Mouse (Mus musculus): ENCODE measurements around the gene Spout1.
"Not testable (repeated sequence)": the region's sequence is repeated elsewhere in the genome, so short reads cannot be mapped to it uniquely, and the experiment has no call there.

The Spout1 gene

DNA sequence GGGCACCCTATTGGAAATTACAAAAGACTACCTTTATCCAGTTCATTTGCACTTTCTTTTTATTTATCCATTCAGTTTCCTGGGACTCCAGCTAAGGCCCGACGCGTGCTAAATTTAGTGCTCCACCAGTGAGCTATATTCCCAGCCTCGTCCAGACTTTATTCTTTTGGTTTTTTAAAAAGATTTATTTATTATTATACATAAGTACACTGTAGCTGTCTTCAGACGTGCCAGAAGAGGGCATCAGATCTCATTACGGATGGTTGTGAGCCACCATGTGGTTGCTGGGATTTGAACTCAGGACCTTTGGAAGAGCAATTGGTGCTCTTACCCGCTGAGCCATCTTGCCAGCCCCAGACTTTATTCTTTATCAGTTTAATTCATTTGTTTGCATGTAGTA is 452 bp upstream of the Spout1 start:
- DNase-seq (ENCODE audit: low spot score) = not testable (repeated sequence)

DNA sequence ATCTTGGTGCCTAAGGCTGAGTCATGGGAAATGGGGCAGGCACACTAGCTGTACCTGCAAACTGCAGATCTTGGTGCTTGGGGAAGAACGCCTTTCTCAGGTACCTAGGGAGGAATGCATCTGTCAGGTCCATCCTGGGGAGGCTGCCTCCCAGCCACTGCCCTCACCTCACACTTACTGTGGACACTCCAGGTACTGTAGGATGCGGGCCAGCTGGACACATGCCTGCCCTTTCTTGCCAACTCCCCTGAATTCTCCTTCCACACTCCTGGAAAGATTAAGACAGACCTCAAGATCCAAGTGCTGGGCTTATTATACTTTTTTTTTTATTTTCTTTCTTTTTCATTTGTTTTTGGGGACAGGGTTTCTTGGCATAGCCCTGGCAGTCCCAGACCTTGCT is 1.7 kb downstream of the Spout1 start:
- DNase-seq (ENCODE audit: low spot score) = no peak

DNA sequence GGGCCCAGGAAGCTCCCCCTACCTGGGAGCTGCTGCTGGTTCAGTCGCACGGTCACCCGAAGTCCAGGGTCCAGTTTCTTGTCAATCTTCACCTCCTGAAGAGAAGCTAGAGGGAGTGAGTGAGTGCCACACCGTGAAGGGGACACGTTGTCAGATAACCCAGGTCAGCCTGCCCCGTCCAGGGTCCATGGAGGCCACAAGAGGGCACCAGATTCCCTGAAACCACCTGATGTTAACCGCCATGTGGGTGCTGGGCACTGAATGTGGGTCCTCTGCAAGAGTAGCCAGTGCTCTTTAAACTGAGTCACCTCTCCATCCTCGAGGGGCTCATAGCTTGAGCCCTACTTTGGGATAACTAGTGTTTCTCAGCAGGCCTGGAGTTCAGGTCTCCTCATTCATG is 2.4 kb downstream of the Spout1 start:
- DNase-seq (ENCODE audit: low spot score) = no peak

DNA sequence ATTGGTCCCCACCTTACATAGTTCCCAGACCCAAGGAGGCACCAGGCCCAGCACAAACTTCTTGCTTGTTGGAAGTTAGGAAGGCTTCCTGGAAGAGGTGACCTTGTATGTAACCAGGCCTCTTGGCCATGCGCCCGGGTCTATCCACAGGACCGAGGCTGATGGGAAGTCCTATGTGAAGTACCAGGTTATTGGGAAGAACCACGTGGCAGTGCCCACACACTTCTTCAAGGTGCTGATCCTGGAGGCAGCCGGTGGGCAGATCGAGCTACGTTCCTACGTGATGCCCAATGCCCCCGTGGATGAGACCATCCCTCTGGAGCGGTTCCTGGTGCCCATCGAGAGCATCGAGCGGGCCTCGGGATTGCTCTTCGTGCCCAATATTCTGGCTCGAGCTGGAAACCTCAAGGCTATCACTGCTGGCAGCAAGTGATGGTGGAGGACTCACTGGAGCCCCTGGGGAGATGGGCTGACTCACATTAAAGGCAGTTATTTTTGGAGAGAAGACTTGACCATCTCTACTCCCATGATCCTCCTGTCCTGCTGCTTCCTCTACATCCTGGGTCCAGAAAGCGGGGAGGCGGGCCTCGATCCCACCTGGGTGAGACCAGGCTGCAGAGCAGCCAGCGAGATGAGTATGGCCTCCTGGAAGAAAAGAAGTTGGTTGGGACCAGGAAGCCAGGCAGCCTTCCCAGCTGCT is 4.6 kb downstream of the Spout1 start:
- no peak for DNase-seq (ENCODE audit: low spot score)

DNA sequence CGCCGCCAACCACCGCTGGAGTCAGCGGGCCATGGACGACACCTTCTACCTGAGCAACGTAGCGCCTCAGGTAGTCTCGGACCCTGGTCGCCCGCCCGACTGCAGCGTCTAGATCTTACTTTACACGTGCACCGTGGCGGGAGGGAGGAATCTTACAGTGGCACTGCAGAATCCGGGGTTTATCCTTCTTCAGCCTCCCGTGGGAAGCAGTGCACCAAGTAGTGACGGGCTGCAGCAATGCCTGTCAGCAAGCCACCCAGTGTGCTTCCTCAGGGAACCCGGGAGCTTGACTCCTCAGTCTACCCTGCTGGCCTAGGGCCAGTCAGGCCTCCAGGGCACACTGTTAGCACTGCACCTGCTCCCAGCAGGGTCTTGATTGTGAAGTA is 6.3 kb downstream of the Spout1 start:
- peak; percentile 26 for DNase-seq (ENCODE audit: low spot score)

DNA sequence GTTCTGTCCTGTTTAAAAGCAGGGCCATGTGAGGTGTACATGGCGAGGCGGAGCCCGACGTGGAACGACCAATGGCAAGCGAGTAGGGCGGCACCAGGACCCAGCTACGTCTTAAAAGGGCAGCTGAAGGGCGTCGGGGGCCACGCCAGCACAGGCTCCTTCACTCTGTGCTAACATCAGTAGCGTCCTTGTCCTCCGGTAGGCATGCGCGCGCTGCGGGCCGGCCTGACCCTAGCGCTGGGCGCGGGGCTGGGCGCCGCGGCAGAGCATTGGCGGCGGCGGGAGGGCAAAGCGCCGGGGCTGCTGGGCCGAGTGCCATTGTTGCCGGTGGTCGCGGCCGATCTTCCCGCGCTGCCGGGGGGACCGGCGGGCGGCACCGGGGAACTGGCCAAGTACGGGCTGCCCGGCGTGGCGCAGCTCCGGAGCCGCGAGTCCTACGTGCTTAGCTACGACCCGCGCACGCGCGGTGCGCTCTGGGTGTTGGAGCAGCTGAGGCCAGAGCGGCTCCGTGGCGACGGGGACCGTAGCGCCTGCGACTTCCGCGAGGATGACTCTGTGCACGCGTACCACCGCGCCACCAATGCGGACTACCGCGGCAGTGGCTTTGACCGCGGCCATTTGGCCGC is 6.8 kb downstream of the Spout1 start, which contains the start of gene Endog:
Gene Endog (plus strand): TSS at position 123 of the 626 bp plus-strand sequence.
- peak; percentile 87 for DNase-seq (ENCODE audit: low spot score)

DNA sequence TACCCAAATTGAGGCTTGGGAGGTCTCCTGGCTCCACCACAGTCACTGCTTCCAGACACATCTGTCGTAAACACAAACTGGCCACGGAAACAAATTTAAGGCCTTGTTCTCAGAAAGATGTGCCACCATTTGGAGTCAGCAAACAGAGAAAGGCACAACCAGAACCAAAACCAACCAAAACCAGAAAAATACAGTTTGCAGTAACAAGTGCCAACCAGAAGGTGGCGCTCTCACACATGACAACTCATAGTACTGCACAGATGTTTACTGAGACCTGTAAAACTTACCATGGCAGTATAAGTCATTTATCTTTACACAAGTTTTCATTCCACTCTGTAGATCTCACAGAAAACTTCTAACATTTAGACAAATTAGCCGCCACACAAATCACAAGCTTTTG is 11.6 kb downstream of the Spout1 start:
- no peak for DNase-seq (ENCODE audit: low spot score)

DNA sequence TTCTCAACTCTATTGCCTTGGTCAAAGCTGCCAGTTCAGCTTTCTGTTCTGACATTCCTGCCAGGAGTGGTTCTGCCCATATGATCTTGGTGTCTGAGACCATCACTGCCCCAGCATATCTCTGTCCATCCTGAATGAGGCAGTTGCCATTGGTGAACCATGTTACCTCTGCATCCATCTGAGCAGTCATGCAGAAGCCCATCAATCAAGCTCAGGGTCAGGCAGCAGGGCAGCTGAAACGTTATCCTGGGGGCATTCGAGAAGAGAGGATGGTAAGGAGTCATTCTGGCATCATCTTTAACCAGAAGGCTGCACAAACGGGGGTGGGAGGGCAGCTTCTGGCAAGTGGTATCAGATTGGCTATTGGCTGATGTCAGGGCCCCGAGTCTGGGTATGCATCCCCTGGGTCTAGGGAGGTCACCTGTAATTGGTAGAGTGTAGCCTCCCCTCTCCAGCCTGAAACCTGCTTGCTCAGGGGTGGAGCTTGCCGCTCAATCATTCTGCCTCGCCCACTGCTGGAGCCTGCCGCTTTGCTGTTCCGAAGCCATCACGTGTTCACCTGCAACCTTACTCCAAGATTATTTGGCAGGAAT is 13.8 kb downstream of the Spout1 start:
- no peak for DNase-seq (ENCODE audit: low spot score)

DNA sequence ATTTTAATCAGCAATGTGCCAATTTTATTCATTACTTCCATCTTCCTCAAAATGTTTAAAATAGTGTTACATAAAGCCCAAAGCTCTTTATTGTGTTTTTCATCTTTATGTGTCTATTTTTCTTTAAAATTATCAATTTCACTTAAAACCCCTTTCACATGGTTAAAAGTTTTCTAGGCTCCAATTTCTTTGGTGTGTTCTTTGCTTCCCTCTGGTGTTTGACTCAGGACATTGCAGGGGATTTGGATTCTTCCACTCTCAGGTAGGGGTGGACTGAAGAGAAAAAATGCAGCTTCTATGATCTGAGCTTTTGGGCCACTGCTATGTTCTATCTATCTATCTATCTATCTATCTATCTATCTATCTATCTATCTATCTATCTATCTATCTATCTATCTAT is 16.4 kb downstream of the Spout1 start:
- no peak for DNase-seq (ENCODE audit: low spot score)

DNA sequence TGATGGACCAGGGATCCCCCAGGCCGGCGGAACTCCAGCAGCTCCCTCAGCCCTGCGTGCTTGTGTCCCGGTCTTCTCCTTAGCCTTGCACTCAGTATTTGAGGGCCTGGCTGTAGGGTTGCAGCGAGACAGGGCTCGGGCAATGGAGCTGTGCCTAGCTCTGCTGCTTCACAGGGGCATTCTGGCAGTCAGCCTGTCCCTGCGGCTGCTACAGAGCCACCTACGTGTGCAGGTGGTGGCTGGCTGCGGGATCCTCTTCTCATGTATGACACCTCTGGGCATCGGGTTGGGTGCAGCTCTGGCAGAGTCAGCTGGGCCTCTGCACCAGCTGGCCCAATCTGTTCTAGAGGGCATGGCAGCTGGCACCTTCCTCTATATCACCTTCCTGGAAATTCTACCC is 18.4 kb downstream of the Spout1 start:
- not testable (repeated sequence) for DNase-seq (ENCODE audit: low spot score)

DNA sequence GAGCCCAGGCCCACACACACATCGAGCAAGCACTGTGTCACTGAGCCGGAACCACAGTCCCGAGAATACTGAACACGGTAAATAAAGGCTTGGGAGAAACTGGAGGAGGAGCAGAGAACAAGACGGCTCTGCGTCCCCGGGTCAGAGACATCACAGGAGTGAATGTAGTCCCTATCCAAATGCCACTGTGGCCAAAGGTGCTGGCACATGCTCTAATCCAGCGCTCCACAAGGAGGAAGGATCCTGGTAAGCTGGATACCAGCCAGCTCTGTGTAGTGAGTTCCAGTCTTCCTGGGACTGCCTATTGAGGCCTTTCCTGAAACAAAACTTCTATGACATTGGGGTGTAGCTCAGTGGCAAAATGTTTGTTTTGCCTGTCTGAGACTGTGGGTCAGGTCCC is 25.6 kb downstream of the Spout1 start:
- DNase-seq (ENCODE audit: low spot score) = no peak

DNA sequence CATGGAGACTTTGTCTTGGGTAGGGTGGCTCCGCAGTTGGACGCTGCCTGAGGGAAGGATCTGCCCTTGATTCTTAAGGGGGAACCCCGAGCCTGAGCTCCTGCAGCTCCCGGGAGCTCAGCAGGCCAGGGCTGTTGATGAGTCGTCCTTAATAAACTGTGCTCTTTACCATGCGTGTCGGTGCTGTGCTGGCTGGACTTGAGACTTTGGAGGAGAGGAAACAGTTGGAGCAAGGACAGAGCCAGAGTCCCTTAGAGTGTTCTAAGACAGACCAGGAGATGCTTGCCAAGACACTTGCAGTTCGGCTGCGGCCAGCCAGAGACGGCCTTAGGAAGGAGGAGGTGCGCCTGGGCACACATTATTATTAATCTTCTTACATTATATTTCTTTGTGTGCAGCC is 26.4 kb downstream of the Spout1 start:
- DNase-seq (ENCODE audit: low spot score) = no peak

DNA sequence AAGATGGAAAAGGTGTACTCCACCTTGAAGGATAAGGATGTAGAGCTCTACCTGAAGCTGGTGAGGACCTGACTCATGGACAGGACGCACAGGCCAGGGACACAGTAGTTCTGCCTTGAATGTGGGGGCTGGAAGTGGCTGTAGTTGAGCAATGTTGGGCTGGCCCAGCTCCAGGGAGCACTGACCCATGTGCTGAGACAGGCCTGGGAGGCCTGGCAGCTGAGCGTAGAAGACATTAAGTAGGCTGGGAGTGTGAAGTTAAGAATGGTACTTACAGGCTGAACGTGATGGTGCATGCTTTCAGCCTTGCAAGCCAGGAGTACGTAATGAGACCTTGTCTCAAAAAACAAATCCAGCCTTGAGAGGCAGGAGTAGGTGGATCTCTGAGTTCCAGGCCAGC is 30.8 kb downstream of the Spout1 start:
- no peak for DNase-seq (ENCODE audit: low spot score)

DNA sequence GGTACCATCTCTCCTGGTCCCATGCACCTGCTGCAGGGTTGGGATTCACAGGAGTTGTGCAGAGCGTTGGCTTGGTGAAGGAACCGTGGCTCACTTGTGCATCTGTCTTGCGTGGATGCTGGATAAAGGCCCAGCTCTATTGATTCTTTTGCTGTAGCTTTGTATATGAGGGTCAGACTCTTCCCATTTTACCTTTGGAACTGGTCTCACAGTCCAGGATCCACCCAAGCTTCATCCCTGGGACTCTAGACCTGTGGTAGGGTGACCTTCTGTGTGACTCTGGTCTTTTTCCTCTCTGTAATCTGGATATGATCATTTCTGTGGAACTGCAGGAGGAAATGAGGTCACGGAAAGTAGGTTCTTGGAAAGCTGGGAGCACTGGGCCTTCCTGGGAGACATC is 33.8 kb downstream of the Spout1 start:
- DNase-seq (ENCODE audit: low spot score) = no peak

DNA sequence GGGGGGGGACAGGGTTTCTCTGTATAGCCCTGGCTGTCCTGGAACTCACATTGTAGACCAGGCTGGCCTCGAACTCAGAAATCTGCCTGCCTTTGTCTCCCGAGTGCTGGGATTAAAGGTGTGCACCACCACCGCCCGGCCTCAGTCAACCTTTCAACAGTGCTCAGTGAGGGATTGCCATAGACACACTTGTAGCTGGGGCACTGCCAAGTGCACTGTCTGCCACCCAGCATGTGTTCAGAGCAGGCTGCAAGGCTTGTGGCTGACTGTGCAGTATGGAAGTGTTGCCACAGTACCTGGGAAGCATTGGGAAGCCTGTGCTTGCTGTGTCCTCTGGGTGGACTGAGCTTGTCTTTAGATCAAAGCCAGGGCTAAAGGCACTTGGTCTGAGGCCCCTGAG is 38.2 kb downstream of the Spout1 start:
- not testable (repeated sequence) for DNase-seq (ENCODE audit: low spot score)

DNA sequence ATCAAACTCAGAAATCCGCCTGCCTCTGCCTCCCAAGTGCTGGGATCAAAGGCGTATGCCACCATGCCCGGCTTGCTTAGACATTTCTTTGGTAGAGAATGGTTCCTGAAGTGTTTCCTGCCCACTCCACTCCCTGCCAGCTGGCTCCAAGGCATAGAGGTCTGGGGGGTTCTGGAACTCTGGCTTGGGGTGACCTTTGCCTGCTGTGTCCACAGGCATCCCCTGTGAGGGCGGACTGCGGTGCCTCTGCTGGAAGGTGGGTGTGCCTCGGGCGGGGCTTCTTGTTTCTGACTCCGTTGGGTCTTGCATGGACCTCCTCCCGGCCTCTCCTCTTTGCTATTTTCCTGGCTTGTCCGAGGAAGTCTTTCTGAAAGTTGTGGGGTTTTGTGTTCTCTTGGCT is 41.8 kb downstream of the Spout1 start:
- DNase-seq (ENCODE audit: low spot score) = no peak

DNA sequence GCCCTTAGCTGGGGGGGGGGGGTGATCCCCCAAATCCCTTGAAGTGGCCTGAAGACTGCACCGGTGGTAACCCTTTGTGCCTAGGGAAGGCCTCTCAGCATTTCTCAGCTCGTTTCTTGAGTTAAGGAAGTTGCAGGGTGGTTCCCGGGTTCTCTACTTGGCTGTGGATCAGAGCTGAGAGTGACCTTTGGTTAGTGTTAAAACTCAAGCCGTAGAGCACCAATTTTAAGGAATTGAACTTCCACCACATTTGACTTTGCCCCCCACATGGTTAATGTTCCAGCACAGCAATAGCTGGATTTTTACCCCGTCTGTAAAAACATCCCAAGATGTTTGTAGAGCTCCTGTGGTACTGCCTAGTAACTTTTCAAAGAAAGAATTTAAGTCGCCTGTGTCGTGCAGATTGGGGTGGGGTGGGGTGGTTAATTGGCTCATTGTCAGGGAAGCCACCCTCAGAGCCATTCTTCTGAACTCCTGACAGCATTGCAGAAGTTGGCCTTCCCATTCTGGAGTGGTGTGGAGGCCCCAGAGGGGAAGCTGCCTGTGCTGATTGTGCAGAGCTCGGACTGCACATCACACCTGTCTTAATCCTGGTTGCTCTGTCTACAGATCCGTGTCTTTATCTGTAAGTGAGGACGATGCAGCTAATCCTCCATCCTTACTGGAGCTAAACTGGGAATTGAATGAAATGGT is 43.2 kb downstream of the Spout1 start:
- DNase-seq (ENCODE audit: low spot score) = peak; percentile 63

DNA sequence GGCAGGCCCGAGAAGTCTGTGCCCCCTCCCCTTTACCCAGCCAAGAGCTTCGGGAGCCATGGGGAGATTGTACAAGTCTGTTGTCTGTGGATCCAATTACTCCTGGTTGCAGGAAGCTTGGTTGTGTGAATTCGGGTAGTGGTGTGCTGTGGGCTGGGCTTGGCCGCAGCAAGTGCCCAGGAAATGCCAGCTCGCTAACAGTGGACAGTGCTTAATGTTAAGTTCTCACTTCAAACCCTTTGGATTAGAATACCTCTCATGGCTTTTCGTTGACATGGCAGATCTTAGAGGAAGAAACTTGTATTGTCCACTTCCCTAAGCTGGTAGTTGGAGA is 43.9 kb downstream of the Spout1 start:
- no peak for DNase-seq (ENCODE audit: low spot score)

DNA sequence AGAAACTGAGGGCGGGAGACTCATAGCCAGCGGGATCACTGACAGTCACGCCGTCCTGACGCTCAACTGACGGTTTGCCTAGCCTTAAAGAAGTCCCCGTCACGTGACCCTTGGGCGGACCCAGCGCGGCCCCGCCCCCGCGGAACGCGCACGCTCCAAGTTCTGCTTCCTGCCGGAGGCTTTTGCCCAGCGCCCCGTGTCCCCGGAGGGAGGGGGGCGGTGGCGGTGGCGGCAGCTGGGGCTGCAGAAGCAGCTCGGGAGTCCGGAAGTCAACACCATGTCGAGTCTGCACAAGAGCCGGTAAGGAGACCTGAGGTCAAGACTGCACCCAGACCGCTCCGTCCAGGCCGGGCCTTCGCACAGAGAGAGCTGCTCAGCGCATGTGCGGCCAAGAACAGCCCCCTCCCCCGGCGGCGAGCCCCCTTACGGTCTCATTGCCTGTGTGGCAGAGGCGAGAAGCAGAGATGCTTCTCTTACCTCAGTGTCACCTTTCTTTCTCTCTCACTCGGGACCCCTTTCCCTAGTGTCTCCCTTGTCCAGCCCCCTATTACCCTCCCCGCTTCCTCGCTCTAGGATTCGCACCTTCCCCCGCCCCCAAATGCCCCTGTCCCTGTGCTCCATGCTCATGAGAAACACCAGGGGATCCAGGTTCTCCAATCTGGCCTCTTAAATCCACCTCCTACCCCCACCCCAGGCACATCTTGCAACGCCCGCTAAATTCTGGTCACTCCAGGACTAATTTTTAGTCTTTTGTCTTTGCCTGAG is 44.5 kb downstream of the Spout1 start, which contains the start of gene Tbc1d13:
Gene Tbc1d13 (plus strand): TSS at position 134 of the 765 bp plus-strand sequence.
- peak; percentile 96 for DNase-seq (ENCODE audit: low spot score)

DNA sequence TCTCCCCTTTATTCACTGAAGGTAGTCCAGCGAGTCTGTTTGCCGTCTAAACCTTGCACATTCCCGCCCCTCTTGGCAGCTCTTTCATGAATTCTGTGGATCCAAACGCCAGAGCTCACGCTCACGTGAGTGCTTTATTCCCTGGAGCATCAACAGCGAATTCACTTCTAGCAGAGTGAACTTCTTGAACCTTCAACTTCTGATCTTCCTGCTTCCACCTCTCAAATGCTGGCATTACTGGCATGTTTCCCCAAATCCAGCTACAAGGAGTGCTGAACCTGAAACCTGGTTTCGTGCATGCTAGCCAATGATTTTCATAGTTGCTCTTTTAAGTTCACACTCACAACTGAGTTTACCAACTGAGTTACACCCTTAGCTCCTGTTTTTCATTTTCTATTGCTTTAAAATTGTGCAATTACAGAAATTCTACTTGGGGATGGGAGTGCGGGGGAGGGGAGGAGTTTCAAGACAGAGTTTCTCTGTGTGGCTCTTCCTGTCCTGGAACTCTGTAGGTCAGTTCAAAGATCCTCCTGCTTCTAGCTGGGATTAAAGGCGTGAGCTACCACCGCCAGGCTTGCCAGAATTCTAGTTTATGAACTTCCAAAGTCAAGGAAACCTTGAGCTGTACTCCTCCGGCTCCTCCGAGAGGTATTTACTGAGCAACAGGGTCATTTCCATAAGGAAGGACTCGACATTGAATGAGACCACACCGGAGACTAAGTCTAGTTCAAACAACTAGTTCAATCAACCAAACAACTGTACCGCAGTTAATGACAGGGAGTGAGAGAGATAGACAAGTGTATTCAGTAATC is 45.3 kb downstream of the Spout1 start:
- peak; percentile 75 for DNase-seq (ENCODE audit: low spot score)

DNA sequence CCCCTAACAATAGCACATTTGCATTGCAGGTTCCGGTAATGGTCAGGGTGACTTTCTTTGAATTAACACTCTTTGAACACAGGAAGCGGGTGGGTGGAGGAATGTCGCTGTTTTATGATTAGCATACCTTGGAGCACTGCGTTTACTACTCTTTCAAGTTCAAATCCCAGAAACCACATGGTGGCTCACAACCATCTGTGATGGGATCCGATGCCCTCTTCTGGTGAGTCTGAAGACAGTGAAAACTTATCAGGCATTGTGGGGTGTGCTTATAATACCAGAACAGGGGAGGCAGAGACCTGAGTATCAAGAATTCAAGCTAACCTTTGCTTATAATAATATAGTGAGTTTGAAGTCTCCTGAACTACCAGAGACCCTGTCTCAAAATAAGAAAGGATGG is 47.0 kb downstream of the Spout1 start:
- not testable (repeated sequence) for DNase-seq (ENCODE audit: low spot score)

Measured in yolk sac, embryonic 10.5 days (tissue).